Mouse (Mus musculus) G1E (cell line): ENCODE measurements around the gene Nsmce4a.

ENCODE experiments used
- CTCF ChIP-seq: IDR thresholded peaks from 2 replicates; pipeline ENCODE4 v1.5.1; 2012; ENCODE audit warnings: low read depth, low read length, inconsistent platforms, mixed read lengths
- GATA1 ChIP-seq: IDR thresholded peaks from 2 replicates; pipeline ENCODE4 v1.6.1; 2012; ENCODE audit warnings: borderline replicate concordance, low read length, inconsistent platforms, mixed read lengths
- GATA2 ChIP-seq: IDR thresholded peaks from 2 replicates; pipeline ENCODE4 v1.6.1; 2012; ENCODE audit warnings: low read depth, low read length, inconsistent platforms, borderline replicate concordance
- POLR2AphosphoS5 ChIP-seq: IDR thresholded peaks from 2 replicates; pipeline ENCODE4 v1.6.1; 2012; ENCODE audit warnings: low read depth, low read length, inconsistent platforms; ENCODE audit not compliant: insufficient replicate concordance
- TAL1 ChIP-seq: conservative IDR thresholded peaks from 2 replicates; pipeline ENCODE4 v1.6.1; 2012; ENCODE audit warnings: low read depth, low read length, inconsistent platforms, mixed read lengths

DNA sequence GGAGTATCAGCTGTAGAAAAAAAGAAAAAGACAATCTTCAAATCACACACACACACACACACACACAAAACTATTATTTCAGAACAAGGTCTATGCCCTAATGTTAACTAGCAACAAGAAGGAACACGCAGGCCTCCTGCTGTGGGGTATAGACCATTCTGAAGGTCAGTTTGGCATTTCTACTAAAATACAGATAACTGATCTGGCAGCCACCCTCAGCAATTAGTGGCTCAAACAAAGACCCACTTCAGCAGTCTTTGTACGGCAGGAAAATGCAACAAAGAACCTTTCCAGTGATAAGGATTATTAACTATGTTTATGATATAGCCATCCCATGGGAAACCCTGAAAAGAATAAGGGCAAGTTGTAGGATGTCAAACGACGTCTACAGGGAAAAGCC lies 35.9 kb downstream of the Nsmce4a start:
- no peak for TF ChIP-seq GATA1
- TF ChIP-seq CTCF: no peak
- TF ChIP-seq GATA2: no peak
- no peak for TF ChIP-seq TAL1
- TF ChIP-seq POLR2AphosphoS5: no peak
